Comparison of ENCODE assay signal across 8 mouse cellular contexts in the genomic region with DNA sequence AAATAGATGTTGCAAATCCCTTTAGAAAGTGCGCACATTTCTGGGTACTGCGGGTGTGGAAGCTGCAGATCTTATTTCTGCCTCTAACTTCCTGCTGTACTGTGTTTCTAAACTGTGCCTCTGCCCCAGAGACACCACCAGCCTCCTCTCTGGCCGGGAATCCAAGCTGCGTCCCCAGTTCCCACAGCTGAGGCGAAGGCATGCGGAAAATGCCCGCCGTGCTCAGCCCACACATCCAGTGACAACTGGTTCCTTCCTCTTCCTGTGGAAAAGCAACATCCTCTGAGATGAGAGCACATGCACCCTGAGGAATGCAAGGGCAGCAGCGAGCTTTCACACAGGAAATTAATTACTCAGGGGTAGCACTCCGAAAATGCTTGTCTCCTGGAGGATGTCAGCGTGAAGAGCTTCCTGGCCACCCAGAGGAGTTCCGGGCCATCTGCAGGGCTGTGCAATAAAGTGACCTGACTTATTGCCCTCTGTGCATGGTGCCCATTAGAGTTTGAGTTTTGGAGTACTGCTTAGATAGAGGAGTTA. TPM values are rescaled to one million over a fixed set of nuclear protein-coding genes. Genes with fewer than 3 reads are reported as not detected.
DNase-seq lines count a peak whose midpoint lies in the region; ATAC-seq and TF ChIP-seq lines count a peak whose summit lies in the region.
"Had no signal": no experiment of that assay in that cellular context is flagged by ENCODE, and none has a peak within 500 bp of the region (broad histone marks: within the 10 kb centered on the region; RNA-seq: fewer than 3 reads in every experiment).

No protein-coding gene starts in this region.

- DNase-seq in NIH3T3 (ENCODE audit: low read depth), result peak; percentile 58
- peak; percentile 46 for DNase-seq in gastrocnemius, postnatal 10 days
- DNase-seq in hindbrain, embryonic 14.5 days (ENCODE audit: low spot score), result no peak
- peak; percentile 56 for DNase-seq in limb, embryonic 14.5 days (ENCODE audit: low spot score)
- peak; percentile 48 for DNase-seq in thymus, adult 2 months

- no peak overlapping the region for H3K9ac ChIP-seq in hindbrain, embryonic 14.5 days
- no peak overlapping the region for H3K9ac ChIP-seq in limb, embryonic 14.5 days (ENCODE audit: low read depth, low read length, severe bottlenecking)
- H3K9ac ChIP-seq in midbrain, embryonic 12.5 days (replicated peaks), result no peak overlapping the region

- H3K36me3 ChIP-seq in hindbrain, embryonic 14.5 days (replicated peaks; ENCODE audit: control insufficient read depth, insufficient read depth), result no peaks in the 10 kb centered on the region; the same call in 1 of the 2 replicates
- H3K36me3 ChIP-seq in limb, embryonic 14.5 days (ENCODE audit: control insufficient read depth, insufficient read depth, low read length), result no peaks in the 10 kb centered on the region
- H3K36me3 ChIP-seq in midbrain, embryonic 12.5 days, result no peaks in the 10 kb centered on the region
- H3K36me3 ChIP-seq in thymus, adult 2 months (ENCODE audit: control insufficient read depth, insufficient read depth, low read length), result no peaks in the 10 kb centered on the region

- H3K4me1 ChIP-seq in bone marrow macrophage, adult 2 months (ENCODE audit: control insufficient read depth, insufficient read depth, low read length), result peaks cover 52% of the 10 kb centered on the region
- H3K4me1 ChIP-seq in hindbrain, embryonic 14.5 days (replicated peaks; ENCODE audit: control insufficient read depth, insufficient read depth, low read length), result no peaks in the 10 kb centered on the region; the same call in 1 of the 2 replicates
- peaks cover 9% of the 10 kb centered on the region for H3K4me1 ChIP-seq in limb, embryonic 14.5 days (ENCODE audit: control insufficient read depth, insufficient read depth, low read length)
- H3K4me1 ChIP-seq in midbrain, embryonic 12.5 days, result peaks cover 8% of the 10 kb centered on the region
- peaks cover 17% of the 10 kb centered on the region for H3K4me1 ChIP-seq in thymus, adult 2 months (replicated peaks; ENCODE audit: control insufficient read depth, insufficient read depth, low read length)

- 20% methylated on average over 12 of the region's 12 CpGs for WGBS in hindbrain, embryonic 14.5 days
- WGBS in limb, embryonic 14.5 days, result 11% methylated on average over 12 of the region's 12 CpGs
- 23% methylated on average over 12 of the region's 12 CpGs for WGBS in midbrain, embryonic 12.5 days
- 14% methylated on average over 12 of the region's 12 CpGs for WGBS in thymus, adult 2 months

- H3K27me3 ChIP-seq in hindbrain, embryonic 14.5 days (ENCODE audit: control insufficient read depth, insufficient read depth, low read length), result no peaks in the 10 kb centered on the region
- no peaks in the 10 kb centered on the region for H3K27me3 ChIP-seq in limb, embryonic 14.5 days (ENCODE audit: control insufficient read depth, insufficient read depth, low read length)
- no peaks in the 10 kb centered on the region for H3K27me3 ChIP-seq in midbrain, embryonic 12.5 days
- H3K27me3 ChIP-seq in thymus, adult 2 months (ENCODE audit: control insufficient read depth, insufficient read depth, low read length), result no peaks in the 10 kb centered on the region

- no peaks in the 10 kb centered on the region for H3K9me3 ChIP-seq in hindbrain, embryonic 14.5 days (ENCODE audit: control insufficient read depth, low read length)
- H3K9me3 ChIP-seq in limb, embryonic 14.5 days (ENCODE audit: control insufficient read depth, low read length), result no peaks in the 10 kb centered on the region
- H3K9me3 ChIP-seq in midbrain, embryonic 12.5 days, result no peaks in the 10 kb centered on the region

- peak overlapping the region; percentile 94 for H3K27ac ChIP-seq in bone marrow macrophage, adult 2 months (ENCODE audit: insufficient read depth, low read depth, low read length)
- 0 out of 2 replicates have a peak overlapping the region, but pooled peaks have one; percentile 0 for H3K27ac ChIP-seq in hindbrain, embryonic 14.5 days
- peak overlapping the region; percentile 55 for H3K27ac ChIP-seq in limb, embryonic 14.5 days (replicated peaks; ENCODE audit: low read depth, low read length)
- 0 out of 2 replicates have a peak overlapping the region, but pooled peaks have one; percentile 6 for H3K27ac ChIP-seq in midbrain, embryonic 12.5 days (replicated peaks)
- H3K27ac ChIP-seq in thymus, adult 2 months (ENCODE audit: control insufficient read depth, insufficient read depth, low read length), result peak overlapping the region; percentile 87

- TF ChIP-seq CTCF in bone marrow macrophage, adult 2 months (IDR thresholded peaks at IDR 0.05; ENCODE audit: low read depth, low read length), result no peak
- TF ChIP-seq CTCF in thymus, adult 2 months (IDR thresholded peaks at IDR 0.05; ENCODE audit: borderline replicate concordance, control insufficient read depth, extremely low read depth, insufficient read depth, low read length, poor library complexity), result no peak

- H3K4me2 ChIP-seq in hindbrain, embryonic 14.5 days (replicated peaks), result no peak overlapping the region; the same call in 1 of the 2 replicates
- no peak overlapping the region for H3K4me2 ChIP-seq in limb, embryonic 14.5 days (replicated peaks; ENCODE audit: low read depth, low read length, severe bottlenecking)
- H3K4me2 ChIP-seq in midbrain, embryonic 12.5 days (replicated peaks), result no peak overlapping the region

- TF ChIP-seq POLR2A in bone marrow macrophage, adult 2 months (IDR thresholded peaks at IDR 0.05; ENCODE audit: borderline replicate concordance, low read depth, low read length), result no peak
- no peak for TF ChIP-seq POLR2A in limb, embryonic 14.5 days (IDR thresholded peaks at IDR 0.05; ENCODE audit: borderline replicate concordance, extremely low read depth, insufficient read depth, insufficient read length)
- no peak for TF ChIP-seq POLR2A in thymus, adult 2 months (IDR thresholded peaks at IDR 0.05; ENCODE audit: control insufficient read depth, extremely low read depth, insufficient read depth, low read length, poor library complexity)

- H3K4me3 ChIP-seq in bone marrow macrophage, adult 2 months (ENCODE audit: insufficient read depth, low read length), result peak overlapping the region; percentile 21
- no peak overlapping the region for H3K4me3 ChIP-seq in hindbrain, embryonic 14.5 days (replicated peaks; ENCODE audit: low read length)
- H3K4me3 ChIP-seq in limb, embryonic 14.5 days (replicated peaks; ENCODE audit: low read length), result no peak overlapping the region
- no peak overlapping the region for H3K4me3 ChIP-seq in midbrain, embryonic 12.5 days
- H3K4me3 ChIP-seq in thymus, adult 2 months (ENCODE audit: control insufficient read depth, insufficient read depth, low read length), result peak overlapping the region; percentile 20
- H3K4me3 ChIP-seq: erythroblast, embryonic 14.5 days had no signal

- peak; percentile 71; the same call in 1 of the 2 replicates for ATAC-seq in hindbrain, embryonic 14.5 days (ENCODE audit: low FRiP score)
- peak; percentile 58 for ATAC-seq in limb, embryonic 14.5 days (ENCODE audit: low FRiP score, low read depth)
- no peak for ATAC-seq in midbrain, embryonic 12.5 days (ENCODE audit: low FRiP score, low read depth)

RNA-seq across cellular contexts. Expression of a gene that starts 45.9 kb away (rescaled TPM):
- polyA plus RNA-seq in bone marrow macrophage, adult 2 months (2012; ENCODE audit: insufficient read depth, insufficient read length, missing spikeins), result not detected in 2 replicates
- total RNA-seq in gastrocnemius, postnatal 10 days (2021), result not detected
- not detected in 2 replicates for polyA plus RNA-seq in hindbrain, embryonic 14.5 days (2014; fragmentation: Nextera tagmentation; extraction: Ambion mirVana)
- polyA plus RNA-seq in limb, embryonic 14.5 days (2012; rRNA removed), result not detected in 2 replicates
- not detected in 2 replicates for polyA plus RNA-seq in limb, embryonic 14.5 days (2014; fragmentation: Nextera tagmentation; extraction: Ambion mirVana)
- polyA plus RNA-seq in midbrain, embryonic 12.5 days (2016; fragmentation: Nextera tagmentation; extraction: Ambion mirVana), result not detected in 2 replicates
- polyA plus RNA-seq in thymus, adult 2 months (2012; rRNA removed), result 0.57 and 0.74 TPM in 2 replicates
- polyA plus RNA-seq: erythroblast, embryonic 14.5 days had no signal

Comparison
In these comparisons a context has a peak if more than half of its experiments do, and no peak if none do; other contexts are left out.
1. H3K27ac ChIP-seq: peak in every context shown above with its lines; median percentile 94 in bone marrow macrophage, adult 2 months; 87 in thymus, adult 2 months; 55 in limb, embryonic 14.5 days; 6 in midbrain, embryonic 12.5 days; 0 in hindbrain, embryonic 14.5 days.
2. H3K4me3 ChIP-seq: peak in bone marrow macrophage, adult 2 months (single experiment) and thymus, adult 2 months (single experiment); none in hindbrain, embryonic 14.5 days (single experiment), limb, embryonic 14.5 days (single experiment) and midbrain, embryonic 12.5 days (single experiment).